Mouse (Mus musculus) cerebellum, adult 11-12 months (tissue): ENCODE measurements at regions not wholly inside any gene's neighbourhood (a gene's known extent, or its start where the extent isn't known, plus 50 kb on each side); places are given as distances from the start of the nearest gene placed in this dataset.

ENCODE experiments used
- DNase-seq: peaks from one replicate; pipeline ENCODE4 v3.0.0; 2022

DNA sequence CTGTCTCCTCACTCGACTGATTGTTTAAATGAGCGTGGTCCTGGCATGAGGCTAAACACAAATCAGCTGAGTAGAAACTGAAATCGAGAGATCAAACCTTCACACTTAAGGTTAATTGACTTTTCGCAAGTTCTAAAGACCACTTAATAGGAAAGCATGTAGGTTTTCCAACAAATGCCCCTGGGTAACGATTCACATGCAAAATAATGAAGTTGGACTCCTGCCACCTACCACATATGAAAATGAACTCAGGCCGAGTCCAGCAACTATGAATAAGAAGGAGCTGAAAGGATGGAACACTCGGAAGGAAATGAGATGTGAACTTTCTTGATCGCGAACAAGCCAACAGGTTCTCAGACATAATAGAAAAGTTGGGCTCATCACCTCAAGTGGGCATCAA is 812.0 kb downstream of the Tmem132b start:
- DNase-seq = no peak

DNA sequence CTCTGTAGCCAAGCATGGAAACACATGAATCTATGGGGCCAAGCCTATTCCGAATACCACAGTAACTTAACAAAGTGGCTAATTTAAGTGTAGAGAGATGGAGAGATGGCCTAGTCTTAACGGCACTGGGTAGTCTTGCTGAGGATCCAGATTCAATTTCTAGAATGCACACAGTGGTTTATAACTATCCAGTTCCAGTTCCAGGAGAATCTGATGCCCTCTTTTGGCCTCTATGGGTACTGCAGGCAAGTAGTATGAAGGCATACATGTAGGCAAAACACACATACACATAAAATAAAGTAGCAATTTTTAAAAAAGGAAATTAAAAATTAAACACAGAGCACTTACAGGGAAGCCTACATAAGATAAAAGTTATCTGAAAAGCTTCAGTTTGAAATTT is 819.4 kb downstream of the Tmem132b start:
- DNase-seq = no peak

DNA sequence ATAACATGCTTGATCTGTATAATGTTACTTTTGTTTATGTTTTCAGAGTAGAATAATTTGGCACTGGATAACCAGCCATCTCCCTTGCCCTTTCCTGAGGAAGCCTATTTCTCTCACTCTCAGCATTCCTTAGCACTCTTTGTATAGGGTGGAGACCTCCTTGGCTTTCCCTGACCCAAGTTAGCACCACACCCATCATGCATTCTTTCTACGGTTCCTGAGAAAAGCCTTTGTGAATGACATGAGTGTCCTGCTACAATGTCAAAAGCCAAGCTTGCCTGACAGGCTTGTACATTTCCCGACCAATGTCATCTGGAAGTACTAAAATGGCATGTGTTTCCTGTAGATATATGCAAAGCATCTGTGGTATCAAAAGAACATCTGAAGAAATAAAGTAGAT is 837.9 kb downstream of the Tmem132b start:
- no peak for DNase-seq

GRCm38 (mm10) chr5:126392306-126392705 is 849.3 kb upstream of the Tmem132c start:
- no peak for DNase-seq

DNA sequence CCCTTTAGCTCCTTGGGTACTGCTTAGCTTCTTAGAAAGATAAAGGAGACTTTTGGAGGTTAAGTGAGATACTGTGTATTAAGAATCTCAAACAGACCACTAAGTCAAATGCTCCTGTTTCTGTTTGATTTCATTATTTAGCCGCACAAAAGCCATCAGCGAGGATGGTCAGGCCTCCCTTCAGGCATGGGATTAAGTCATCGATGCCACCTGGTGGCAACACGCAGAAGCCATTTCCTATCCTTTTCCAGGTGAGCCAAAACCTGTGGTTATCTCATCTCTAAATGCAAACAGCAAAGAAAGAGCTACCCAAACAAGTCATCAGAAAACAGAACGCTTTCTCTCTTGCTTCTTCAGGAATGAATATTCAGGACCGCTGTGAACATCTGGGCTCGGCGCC is 846.3 kb upstream of the Tmem132c start:
- no peak for DNase-seq

GRCm38 (mm10) chr5:126431748-126432147 is 809.9 kb upstream of the Tmem132c start:
- no peak for DNase-seq

DNA sequence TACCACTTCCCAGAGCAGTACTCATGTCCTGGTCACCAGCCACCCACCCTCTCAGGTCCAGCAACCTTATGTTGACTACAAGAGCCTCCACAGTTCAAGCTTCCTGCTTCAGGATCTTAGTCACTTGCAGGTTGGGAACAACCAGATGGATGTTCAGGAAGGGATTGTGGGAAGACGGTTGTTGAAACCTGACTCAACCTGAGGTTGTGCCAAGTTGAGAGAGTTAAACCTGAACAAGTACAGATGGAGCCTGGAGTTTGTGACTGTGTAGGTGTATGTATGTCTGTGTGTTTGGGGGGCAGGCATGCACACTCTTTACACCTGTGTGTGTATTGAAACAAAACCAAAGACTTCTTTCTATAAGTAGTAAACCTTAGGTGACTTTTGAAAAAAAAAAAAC is 802.9 kb upstream of the Tmem132c start:
- no peak for DNase-seq

- no peak for DNase-seq
These were observed 801.1 kb upstream of the Tmem132c start for GRCm38 (mm10) chr5:126440516-126440915.

- DNase-seq = no peak
These were observed 765.8 kb upstream of the Tmem132c start for GRCm38 (mm10) chr5:126475761-126476160.

- DNase-seq = no peak
These were observed 719.5 kb upstream of the Tmem132c start for GRCm38 (mm10) chr5:126522076-126522475.

- DNase-seq = no peak
These were observed 715.7 kb upstream of the Tmem132c start for GRCm38 (mm10) chr5:126525863-126526262.

GRCm38 (mm10) chr5:126530806-126531527 is 710.6 kb upstream of the Tmem132c start:
- no peak for DNase-seq

GRCm38 (mm10) chr5:126531528-126531894 is 710.1 kb upstream of the Tmem132c start:
- DNase-seq = no peak

- no peak for DNase-seq
These were observed 709.6 kb upstream of the Tmem132c start for GRCm38 (mm10) chr5:126531975-126532374.

DNA sequence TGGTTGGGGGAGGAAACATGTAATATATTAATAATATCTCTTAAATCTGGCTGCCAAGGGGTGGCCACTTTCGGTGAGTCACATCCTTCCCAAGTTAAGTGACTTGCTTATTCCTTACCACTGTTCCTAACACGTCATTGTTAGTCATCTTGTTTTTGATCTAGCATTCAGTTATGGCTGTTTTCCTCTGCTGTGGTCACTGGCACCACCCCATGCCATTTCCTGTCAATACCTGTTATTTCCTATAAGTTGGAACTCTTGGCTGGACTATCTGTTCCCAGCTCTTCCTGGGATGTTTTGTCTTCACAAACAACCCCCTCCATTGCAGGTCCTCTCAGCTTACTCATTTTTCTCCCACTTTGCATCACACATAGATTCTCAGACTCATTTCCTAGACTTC is 703.5 kb upstream of the Tmem132c start:
- DNase-seq = no peak

DNA sequence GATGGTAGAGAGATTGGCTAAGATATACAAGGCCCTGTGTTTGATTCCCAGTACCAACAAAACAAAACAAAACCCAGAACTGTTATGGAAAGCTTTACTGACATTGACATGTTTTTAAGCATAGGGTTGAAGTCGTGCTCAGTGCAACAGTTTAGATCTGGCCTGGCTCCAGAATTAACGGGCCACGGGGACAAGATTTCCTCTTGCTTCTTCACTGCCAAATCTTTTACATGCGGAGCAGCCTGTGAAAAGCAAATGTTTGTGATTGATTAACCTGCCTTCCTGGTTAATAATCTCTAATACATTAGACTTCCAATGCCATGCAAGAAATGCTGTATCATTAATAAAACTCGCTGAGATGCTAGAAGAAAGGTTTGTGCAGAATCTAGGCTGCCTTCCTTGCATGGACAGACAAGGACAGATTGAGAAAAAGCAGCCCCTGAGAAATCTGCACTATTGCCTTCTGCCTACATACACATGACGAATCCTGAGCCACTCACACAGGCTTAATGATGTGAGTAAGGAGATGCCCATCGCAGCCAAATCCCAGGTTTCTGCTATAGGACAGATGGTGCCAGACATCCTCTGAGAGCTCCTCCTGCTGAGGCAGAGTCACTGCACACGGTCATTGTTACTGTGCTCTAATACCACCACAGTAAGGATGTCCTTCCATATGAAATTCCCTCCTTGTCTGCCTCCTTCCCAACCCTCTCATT is 697.2 kb upstream of the Tmem132c start:
- DNase-seq = no peak

DNA sequence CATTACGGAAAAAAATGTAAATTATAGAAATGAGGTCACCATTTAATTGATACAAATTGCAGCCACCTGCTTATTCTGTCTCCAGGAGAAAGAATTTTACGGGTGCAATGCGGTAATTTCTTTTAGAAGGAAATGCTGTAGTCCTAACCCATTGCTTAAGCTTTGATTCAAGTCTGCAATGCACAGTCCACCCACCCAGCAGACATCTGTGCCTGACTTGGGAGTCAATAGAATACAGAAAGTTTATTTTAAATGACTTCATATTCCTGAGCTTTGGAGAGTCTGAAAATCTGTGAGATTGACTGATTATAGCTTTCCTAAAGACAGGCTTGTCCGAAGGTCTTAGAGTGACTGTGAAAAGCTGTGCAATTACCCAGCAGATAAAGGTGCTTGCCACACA is 693.8 kb upstream of the Tmem132c start:
- DNase-seq = no peak

DNA sequence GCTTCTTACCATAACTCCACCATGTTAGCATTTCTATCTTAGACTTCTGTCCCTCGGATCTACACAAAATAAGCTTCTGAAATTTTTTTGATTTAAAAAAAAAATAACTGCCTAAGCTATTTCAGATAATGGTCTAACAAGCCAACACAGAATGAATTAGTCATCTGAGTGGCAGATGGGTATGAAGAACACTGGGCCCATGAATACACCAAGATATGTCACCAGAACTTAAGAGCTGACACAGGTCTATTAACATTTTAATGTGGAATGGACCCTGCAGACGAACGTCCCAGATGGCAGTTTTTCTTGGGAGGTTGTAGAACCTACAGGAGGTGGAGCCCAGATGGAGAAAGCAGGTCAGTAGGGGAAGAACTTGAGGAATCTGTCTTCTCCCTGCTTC is 689.9 kb upstream of the Tmem132c start:
- no peak for DNase-seq

DNA sequence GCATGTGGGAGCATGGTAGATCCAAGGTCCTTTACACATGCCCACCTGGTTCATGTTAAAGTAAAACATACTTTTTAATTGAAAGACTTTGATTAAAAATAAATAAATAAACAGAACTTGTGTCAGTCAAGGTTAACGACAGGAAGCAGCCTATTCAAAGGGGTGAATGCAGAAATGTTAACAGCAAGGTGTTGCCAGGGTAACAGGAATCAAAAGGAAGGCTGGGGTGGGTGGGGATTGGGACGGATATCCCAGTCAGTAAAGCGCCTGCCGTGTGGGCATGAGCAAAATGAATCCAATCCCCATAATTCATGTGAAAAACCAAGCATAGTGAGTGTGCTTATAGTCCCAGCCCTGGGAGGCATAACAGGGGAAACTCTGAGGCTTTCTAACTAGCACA is 682.6 kb upstream of the Tmem132c start:
- no peak for DNase-seq

DNA sequence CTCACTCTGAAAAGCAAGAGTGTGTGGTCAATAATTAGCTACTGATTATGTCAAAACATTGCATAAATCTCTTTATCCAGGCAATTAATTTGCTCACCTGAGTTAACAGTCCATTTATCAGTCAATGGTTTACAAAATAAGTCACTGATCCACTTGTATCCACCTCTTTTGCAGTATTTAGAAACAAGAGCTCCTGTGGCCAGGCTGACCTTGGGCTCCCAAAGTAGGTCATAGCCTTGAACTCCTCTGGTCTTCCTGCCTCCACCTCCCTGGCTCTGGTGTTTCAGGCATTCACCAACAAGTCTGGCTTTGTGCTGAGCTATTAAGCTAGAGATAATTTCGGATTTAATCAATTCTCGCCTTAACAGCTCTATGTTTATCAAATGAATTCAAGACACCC is 675.8 kb upstream of the Tmem132c start:
- DNase-seq = no peak

DNA sequence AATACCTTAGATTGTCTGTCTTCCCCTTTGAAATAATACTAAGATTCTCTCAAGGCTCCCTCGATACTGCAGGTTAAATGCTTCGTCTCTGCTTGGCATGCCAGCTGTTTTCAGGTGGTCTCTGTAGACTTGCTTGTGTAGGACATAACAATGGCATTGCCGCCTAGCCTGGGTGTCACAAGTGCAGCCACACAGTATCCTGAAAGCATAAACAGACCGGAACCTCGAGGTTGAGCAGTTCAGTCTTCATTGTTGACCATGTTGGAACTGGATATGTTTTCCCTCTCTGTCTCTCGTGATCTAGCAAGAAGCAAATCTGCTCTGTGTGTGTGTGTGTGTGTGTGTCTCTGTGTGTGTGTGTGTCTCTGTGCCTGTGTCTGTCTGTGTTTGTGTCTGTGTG is 675.4 kb upstream of the Tmem132c start:
- DNase-seq = no peak

- DNase-seq = no peak
These were observed 667.8 kb upstream of the Tmem132c start for GRCm38 (mm10) chr5:126573766-126574165.

DNA sequence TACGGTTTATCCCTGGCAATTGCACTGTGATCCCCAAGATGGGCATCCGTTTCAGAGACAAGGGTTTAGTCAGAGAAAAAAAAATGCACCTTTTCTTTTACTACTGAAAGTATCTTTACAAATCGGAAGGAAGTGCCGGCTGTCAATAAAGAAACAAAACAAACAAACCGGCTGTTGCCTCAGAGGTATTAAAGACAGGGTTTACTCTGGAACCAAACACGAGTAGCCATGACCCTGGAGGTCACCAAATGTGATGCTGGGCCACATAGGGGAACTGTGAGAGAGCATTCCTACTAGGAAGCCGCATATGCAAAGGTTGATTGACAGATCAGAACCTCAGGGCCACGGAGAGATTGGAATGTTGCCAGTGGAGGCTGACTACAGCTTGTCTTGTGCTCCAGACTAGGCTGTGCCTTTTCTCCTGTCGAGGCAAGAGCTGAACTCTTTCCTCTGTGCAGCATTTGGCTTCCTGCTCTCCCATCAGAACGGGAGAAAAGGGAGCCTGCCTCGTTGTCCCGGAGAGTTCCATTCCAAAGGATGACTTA is 643.8 kb upstream of the Tmem132c start:
- no peak for DNase-seq

GRCm38 (mm10) chr5:126599561-126599960 is 642.0 kb upstream of the Tmem132c start:
- DNase-seq = no peak

DNA sequence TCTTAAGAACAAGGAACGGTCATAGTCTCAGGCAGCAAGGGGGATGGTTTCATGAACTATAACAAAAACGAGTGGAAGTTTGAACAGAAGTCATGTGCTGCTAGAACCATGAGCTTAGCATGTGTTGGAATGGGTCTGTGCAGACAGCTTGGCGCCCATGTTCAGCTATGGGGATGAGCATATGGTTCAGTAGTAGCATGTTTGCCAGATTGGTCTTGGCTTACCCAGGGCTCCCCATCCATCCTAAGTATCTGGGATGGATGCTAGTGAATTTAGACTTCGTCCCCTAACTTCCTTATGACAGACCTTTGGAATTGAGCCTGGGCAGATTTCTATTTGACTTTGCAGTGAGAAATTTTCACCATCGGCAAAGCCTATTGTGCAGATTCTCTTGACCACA is 634.9 kb upstream of the Tmem132c start:
- DNase-seq = no peak
